Comparison of ENCODE assay signal across 26 mouse cellular contexts in genomic region chr3:127281390-127281789, GRCm38 (mm10).
"Had no signal": no experiment of that assay in that cellular context is flagged by ENCODE, and none has a peak within 500 bp of the region (broad histone marks: within the 10 kb centered on the region; RNA-seq: fewer than 3 reads in every experiment).

No protein-coding gene starts in this region.

- H3K27me3 ChIP-seq: embryonic facial prominence, embryonic 12.5 days; embryonic facial prominence, embryonic 13.5 days; embryonic facial prominence, embryonic 15.5 days; forebrain, embryonic 12.5 days; forebrain, embryonic 13.5 days; forebrain, embryonic 15.5 days had no signal

- H3K4me1 ChIP-seq: embryonic facial prominence, embryonic 10.5 days; embryonic facial prominence, embryonic 12.5 days; embryonic facial prominence, embryonic 13.5 days; embryonic facial prominence, embryonic 15.5 days; forebrain, embryonic 10.5 days; forebrain, embryonic 12.5 days; forebrain, embryonic 13.5 days; forebrain, embryonic 15.5 days; heart, embryonic 10.5 days had no signal

- ATAC-seq: forebrain, embryonic 13.5 days; forebrain, embryonic 14.5 days; forebrain, embryonic 15.5 days; forebrain, embryonic 16.5 days; forebrain, postnatal 0 days had no signal

- H3K9me3 ChIP-seq: embryonic facial prominence, embryonic 10.5 days; embryonic facial prominence, embryonic 12.5 days; embryonic facial prominence, embryonic 13.5 days; embryonic facial prominence, embryonic 15.5 days; forebrain, embryonic 10.5 days; forebrain, embryonic 12.5 days; forebrain, embryonic 13.5 days; forebrain, embryonic 15.5 days; heart, embryonic 10.5 days had no signal

- H3K36me3 ChIP-seq: embryonic facial prominence, embryonic 10.5 days; embryonic facial prominence, embryonic 12.5 days; embryonic facial prominence, embryonic 13.5 days; embryonic facial prominence, embryonic 15.5 days; forebrain, embryonic 10.5 days; forebrain, embryonic 12.5 days; forebrain, embryonic 15.5 days; heart, embryonic 10.5 days had no signal

- DNase-seq: cerebellum, postnatal 10 days; cerebellum, postnatal 14 days; cerebellum, postnatal 25 days; cerebellum, postnatal 36 days; embryo, embryonic 11 days; forebrain, postnatal 0 days; gastrocnemius, adult 2 months; gastrocnemius, postnatal 10 days; gastrocnemius, postnatal 14 days; gastrocnemius, postnatal 25 days; gastrocnemius, postnatal 36 days; heart, adult 11 months; heart, adult 18-20 months; heart, adult 2 months had no signal

- H3K4me3 ChIP-seq: embryonic facial prominence, embryonic 10.5 days; embryonic facial prominence, embryonic 12.5 days; embryonic facial prominence, embryonic 13.5 days; embryonic facial prominence, embryonic 15.5 days; erythroblast, embryonic 14.5 days; forebrain, embryonic 10.5 days; forebrain, embryonic 12.5 days; forebrain, embryonic 13.5 days; forebrain, embryonic 15.5 days; heart, adult 2 months; heart, embryonic 10.5 days had no signal

- H3K27ac ChIP-seq: embryonic facial prominence, embryonic 10.5 days; embryonic facial prominence, embryonic 12.5 days; embryonic facial prominence, embryonic 13.5 days; embryonic facial prominence, embryonic 15.5 days; forebrain, embryonic 10.5 days; forebrain, embryonic 12.5 days; forebrain, embryonic 13.5 days; forebrain, embryonic 15.5 days; gastrocnemius, adult 2 months; heart, adult 2 months; heart, embryonic 10.5 days had no signal

- H3K4me2 ChIP-seq: embryonic facial prominence, embryonic 12.5 days; embryonic facial prominence, embryonic 13.5 days; embryonic facial prominence, embryonic 15.5 days; forebrain, embryonic 12.5 days; forebrain, embryonic 13.5 days; forebrain, embryonic 15.5 days had no signal

- H3K9ac ChIP-seq: embryonic facial prominence, embryonic 12.5 days; embryonic facial prominence, embryonic 13.5 days; embryonic facial prominence, embryonic 15.5 days; forebrain, embryonic 12.5 days; forebrain, embryonic 13.5 days; forebrain, embryonic 15.5 days; forebrain, postnatal 0 days had no signal
